Mouse (Mus musculus): ENCODE data around the gene Vmn1r67. TPM values are rescaled to one million over a fixed set of nuclear protein-coding genes. Genes with fewer than 3 reads are reported as not detected.

Vmn1r67 gene
- total RNA-seq (2023): not detected

GRCm38 (mm10) chr7:10443031-10443430 lies at the start of gene Vmn1r67:
Vmn1r67 (plus strand) TSS chr7:10443331.

GRCm38 (mm10) chr7:10494786-10495521 lies 51.8 kb downstream of the Vmn1r67 start, which contains the start of gene Zik1:
Zik1 (minus strand) TSS chr7:10495394.

Other genes starting within 250 kb of the Vmn1r67 start
- not detected for gene Vmn1r66, start 165.3 kb upstream of the Vmn1r67 start, total RNA-seq (2023)
- gene Zik1, start 52.1 kb downstream of the Vmn1r67 start, total RNA-seq (2023): under 1 TPM; 0.26 to 0.33 TPM
- gene Vmn1r68, start 115.2 kb downstream of the Vmn1r67 start, total RNA-seq (2023): not detected
- gene Vmn1r69, start 170.3 kb downstream of the Vmn1r67 start, total RNA-seq (2023): not detected
- not detected for gene Vmn1r70, start 188.2 kb downstream of the Vmn1r67 start, total RNA-seq (2023)
- gene Nlrp4b, start 244.5 kb downstream of the Vmn1r67 start, total RNA-seq (2023): not detected